Mouse (Mus musculus) liver, embryonic 14 days (tissue): Measurements from ENCODE around the gene Utrn. TPM values are rescaled to one million over a fixed set of nuclear protein-coding genes. Genes with fewer than 3 reads are reported as not detected.

ENCODE experiments used
- polyA plus RNA-seq: library from polyadenylated mRNA; depleted of rRNA; stranded (reverse); fragments of >200 nt; gene quantifications from 2 replicates; pipeline ENCODE4 v1.2.3, GENCODE M21; 2012; rRNA removed

Utrn gene
- polyA plus RNA-seq: 2.7 and 2.8 TPM in 2 replicates

GRCm38 (mm10) chr10:12869029-12869671, at the start of gene Utrn:
Utrn (minus strand) TSS chr10:12869365.

Other genes with a start within 250 kb of the Utrn start
- 5.5 and 6.3 TPM in 2 replicates for gene Stx11, start 94.9 kb upstream of the Utrn start, polyA plus RNA-seq
- 19.0 and 20.7 TPM in 2 replicates for gene Sf3b5, start 136.0 kb upstream of the Utrn start, polyA plus RNA-seq
- gene Plagl1, start 191.1 kb upstream of the Utrn start, polyA plus RNA-seq: 42.9 and 43.1 TPM in 2 replicates